Mouse (Mus musculus) fat pad, adult 2 months (tissue): ENCODE results near the gene Ncoa5.

ENCODE experiments used
- DNase-seq: peaks from one replicate; pipeline ENCODE4 v3.0.0-alpha.2; 2011; ENCODE audit warnings: low read depth, low spot score; ENCODE audit errors: extremely low read depth

Gene Ncoa5

DNA sequence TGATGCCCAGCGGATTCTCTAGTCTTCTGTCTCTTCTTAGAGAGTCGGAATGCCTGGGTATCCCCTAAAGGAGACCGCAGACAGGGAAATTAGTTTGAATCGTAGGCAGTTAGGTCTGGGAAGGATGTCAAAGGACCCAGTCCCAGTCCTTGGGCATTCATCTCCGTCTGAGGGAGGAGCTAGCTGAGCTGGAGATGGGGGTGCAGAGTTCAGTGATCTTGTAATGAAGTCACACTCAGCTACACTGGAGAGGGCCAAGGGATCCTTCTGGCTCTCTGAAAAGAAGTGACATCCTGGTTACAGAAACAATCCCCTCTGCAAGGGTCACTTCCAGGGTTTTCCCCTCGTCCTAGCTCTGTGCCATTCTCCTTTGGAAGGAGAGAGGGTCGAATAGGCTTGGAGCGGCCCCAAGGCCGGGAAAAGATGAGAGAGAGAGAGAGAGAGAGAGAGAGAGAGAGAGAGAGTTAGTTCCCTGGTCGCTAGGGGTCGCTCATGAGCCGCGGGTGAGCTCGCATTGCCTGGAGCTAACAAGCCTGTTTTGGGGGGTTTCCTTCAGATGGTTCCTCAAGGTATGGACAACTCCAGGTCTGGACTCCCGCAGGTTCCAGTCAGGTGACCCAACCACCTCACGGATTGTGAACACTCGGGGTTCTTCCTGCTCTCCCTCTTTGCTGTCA, 73.0 kb downstream of the Ncoa5 start:
- no peak for DNase-seq

DNA sequence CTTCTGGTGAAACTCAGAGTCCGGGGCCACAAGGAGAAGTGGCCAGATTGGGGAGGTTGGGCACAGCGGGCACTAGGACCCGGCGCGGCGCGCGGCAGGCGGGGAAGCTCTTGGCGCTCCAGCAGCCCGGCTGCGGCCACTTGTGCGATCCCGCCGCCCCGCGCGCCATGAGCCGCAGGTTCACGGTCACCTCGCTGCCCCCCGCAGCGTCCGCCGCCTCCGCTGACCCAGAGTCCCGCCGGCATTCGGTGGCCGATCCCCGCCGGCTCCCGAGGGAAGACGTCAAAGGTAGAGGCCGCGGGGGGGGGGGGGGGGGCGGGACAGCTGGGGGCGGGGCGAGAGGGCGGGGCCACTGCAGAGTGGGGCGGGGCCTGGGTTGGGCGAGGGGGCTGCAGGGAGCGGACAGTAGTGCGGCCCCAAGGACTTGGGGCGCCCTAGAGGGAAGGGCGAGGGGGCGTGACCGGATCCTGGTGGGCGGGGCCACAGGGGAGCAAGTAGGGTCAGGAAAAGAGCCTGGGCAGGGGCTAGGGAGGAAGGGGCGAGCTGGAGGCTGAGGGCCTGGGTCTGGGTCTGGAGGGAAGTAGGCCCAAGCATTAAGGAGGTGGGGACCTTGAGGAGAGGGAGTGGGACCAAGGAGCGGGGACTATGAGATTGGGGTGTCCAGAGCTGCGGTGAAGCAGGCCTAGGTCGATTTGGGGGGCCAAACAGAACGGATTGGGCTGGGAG, 73.8 kb downstream of the Ncoa5 start, which contains the start of gene Slc12a5:
Slc12a5 (plus strand) TSS at position 87 of the 726 bp plus-strand sequence.
- no peak for DNase-seq

DNA sequence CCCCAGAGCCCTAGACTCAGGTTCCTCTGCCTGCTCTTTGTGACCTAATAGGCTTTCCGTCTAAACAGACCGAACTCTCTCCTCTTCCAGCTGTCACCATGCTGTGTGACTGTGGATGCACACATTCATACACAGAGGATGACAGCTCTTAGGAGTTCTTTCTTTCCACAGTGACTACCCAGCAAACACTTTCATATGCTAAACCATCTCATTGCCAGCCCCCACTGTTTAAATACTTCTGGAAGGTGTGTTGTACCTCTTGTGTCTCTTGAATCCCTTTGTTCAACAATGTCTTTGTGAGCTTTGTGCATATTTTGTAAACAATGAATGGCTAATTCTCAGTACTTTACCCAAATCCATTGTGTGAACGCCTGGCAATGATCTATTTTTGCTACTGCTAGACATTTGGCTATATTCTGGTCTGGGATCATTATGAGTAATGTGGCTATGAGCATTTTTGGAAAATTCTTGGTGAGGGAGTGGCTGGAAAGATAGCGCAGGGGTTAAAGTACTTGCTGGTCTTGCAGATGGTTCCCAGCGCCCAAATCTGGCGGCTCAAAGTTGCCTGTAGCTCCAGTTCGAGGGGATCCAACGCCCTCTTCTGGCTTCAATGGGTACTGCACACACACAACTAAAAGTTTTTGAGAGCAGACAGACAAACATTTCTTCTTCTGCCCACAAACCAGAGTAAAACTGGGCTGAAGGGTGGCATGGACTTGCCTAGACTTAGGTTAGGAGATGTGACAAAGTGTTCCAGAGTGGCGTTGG, 76.9 kb downstream of the Ncoa5 start:
- DNase-seq, result no peak

DNA sequence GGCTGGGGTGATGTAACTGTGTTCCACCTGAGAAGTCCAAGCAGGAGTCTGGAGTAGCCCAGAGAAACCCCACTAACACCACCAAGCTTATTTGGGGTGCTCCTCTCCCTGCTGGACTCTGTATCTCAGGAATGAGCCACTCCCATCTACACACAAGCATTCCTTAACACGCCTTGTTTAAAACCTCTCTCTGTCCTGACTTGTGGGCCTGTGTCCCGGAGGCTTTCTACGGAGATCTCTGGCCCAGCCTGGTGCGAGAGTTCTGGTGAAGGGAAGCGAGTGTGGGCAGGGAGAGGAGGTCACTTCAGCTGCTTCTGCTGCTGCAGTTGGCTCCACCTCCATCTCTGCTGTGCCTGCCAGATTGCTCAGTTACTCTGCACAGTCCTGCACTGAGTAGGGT, 78.5 kb downstream of the Ncoa5 start:
- DNase-seq, result no peak

DNA sequence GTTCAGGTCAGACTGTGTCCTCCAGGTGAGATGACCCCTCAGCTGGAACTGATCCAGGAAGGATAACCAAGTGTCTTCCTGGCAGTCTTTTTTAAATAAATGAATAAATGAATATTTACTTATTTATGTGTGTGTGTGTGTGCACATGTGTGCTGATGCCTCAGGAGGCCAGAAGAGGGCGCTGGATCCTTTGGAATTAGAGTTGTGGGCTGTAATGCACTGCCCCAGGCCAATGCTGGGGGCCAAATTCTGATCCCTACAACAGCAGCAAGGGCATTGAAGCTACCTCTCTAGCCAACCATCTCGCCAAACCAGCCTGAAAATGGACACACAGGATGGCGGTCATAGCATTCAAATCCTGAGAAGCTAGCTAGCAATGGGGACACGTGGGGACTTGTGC, 78.9 kb downstream of the Ncoa5 start:
- DNase-seq, result no peak

DNA sequence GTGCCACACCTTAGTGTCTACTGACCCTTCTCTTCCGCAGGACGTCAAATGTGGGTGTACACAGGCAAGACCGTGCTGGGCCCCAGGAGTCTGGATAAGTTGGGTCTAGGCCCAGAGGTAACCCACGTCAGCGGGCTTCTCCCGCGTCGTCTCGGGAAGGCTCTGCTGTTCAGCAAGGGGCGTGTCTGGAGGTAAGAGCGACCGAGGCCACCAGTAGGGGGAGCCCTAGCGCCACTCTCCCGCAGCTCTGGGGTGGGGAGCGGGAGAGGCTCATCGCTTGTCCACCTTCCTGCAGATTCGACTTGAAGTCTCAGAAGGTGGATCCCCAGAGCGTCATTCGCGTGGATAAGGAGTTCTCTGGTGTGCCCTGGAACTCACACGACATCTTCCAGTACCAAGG, 81.4 kb downstream of the Ncoa5 start:
- no peak for DNase-seq

DNA sequence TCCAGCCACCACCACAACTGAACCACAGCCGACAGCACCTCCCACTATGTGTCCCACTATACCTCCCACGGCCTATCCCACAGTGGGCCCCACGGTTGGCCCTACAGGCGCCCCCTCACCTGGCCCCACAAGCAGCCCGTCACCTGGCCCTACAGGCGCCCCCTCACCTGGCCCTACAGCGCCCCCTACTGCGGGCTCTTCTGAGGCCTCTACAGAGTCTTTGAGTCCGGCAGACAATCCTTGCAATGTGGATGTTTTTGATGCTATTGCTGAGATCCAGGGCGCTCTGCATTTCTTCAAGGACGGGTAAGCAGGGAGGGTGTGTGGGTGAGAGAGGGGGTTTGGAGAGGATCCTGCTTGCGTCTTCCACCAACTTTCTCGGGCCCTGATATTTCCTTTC, 82.2 kb downstream of the Ncoa5 start:
- DNase-seq, result no peak

DNA sequence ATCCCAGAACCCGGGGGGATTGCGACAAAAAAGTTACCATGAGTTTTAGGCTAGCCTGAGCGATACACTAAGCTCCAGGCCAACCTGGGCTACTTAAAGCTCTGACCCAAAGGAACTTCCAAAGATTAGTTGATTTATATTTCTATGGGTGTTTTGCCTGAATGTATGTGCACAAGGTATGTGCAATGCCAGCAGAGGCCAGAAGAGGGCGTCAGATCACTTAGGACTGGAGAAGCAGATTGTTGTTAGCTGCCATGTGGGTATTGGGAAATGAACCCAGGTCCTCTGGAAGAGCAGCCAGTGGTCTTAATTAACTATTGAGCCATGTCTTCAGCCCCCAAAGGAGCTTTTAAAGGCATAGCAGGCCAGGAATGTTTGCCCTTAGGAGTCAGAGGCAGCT, 82.9 kb downstream of the Ncoa5 start:
- no peak for DNase-seq

DNA sequence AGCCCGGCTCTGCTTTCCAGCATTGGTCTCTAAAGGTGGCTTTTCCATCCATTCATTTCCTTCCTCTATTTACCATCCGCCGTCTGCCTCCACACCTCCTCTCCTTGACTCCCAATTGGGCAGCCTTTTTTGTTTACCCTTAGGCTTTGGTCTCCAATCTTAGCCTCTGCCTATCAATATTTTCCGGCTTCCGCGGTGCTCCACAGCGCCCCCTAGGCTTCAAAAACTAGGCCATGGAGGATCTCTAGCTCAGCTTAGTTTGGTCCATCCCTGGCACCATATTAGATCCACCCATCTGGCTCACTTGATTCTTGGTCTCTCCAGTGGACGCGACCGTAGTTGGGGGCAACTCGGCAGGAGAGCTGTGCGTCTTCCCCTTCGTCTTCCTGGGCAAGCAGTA, 84.2 kb downstream of the Ncoa5 start:
- no peak for DNase-seq
